Mouse (Mus musculus) E14TG2a.4 (cell line): ENCODE measurements around the gene Pakap.

ENCODE experiments used
- CTCF ChIP-seq: conservative IDR thresholded peaks from 2 replicates; pipeline ENCODE4 v1.5.1; 2014; ENCODE audit warnings: low read length
- NANOG ChIP-seq: IDR thresholded peaks from 2 replicates; pipeline ENCODE4 v1.6.1; 2014; ENCODE audit warnings: borderline replicate concordance, low read length, mixed read lengths

GRCm38 (mm10) chr4:57930559-57931170 lies 362.7 kb downstream of the Pakap start:
- no peak for TF ChIP-seq CTCF
- no peak for TF ChIP-seq NANOG
